Mouse (Mus musculus) testis, adult 2 months (tissue): ENCODE results near the gene Pdgfa.

Experiments used
- CTCF ChIP-seq: fragments of 200-500 bp; IDR thresholded peaks from 2 replicates; pipeline ENCODE4 v1.5.1; 2012; ENCODE audit warnings: low read depth, mild to moderate bottlenecking, inconsistent platforms, low read length, moderate library complexity; ENCODE audit not compliant: control insufficient read depth, insufficient read depth, insufficient replicate concordance
- POLR2A ChIP-seq: fragments of 200-500 bp; IDR thresholded peaks from 2 replicates; pipeline ENCODE4 v1.6.1; 2012; ENCODE audit warnings: low read depth, mild to moderate bottlenecking, inconsistent platforms, low read length, moderate library complexity; ENCODE audit not compliant: control insufficient read depth

- TF ChIP-seq CTCF (no peak), POLR2A (no peak)
Measured at GRCm38 (mm10) chr5:139046636-139047035, 49.5 kb upstream of the Pdgfa start.
